18 mouse cellular contexts compared by ENCODE assay signal in genomic region chr2:76610326-76611104, GRCm38 (mm10). TPM values are rescaled to one million over a fixed set of nuclear protein-coding genes. Genes with fewer than 3 reads are reported as not detected.
A peak's percentile ranks its signal among the peaks of the same experiment; 100 is the strongest.
DNase-seq lines count a peak whose midpoint lies in the region; ATAC-seq and TF ChIP-seq lines count a peak whose summit lies in the region.
"Had no signal": no experiment of that assay in that cellular context is flagged by ENCODE, and none has a peak within 500 bp of the region (broad histone marks: within the 10 kb centered on the region; RNA-seq: fewer than 3 reads in every experiment).

No protein-coding gene starts in this region.

- H3K4me3 ChIP-seq in lung, embryonic 16.5 days (ENCODE audit: low read length), result no peak overlapping the region
- H3K4me3 ChIP-seq in small intestine, adult 2 months (ENCODE audit: low read depth, low read length), result no peak overlapping the region
- no peak overlapping the region for H3K4me3 ChIP-seq in heart, embryonic 12.5 days
- no peak overlapping the region for H3K4me3 ChIP-seq in forebrain, embryonic 16.5 days (replicated peaks; ENCODE audit: low read length)
- no peak overlapping the region for H3K4me3 ChIP-seq in forebrain, embryonic 14.5 days (ENCODE audit: low read depth, low read length)
- H3K4me3 ChIP-seq: embryonic facial prominence, embryonic 12.5 days; forebrain, embryonic 13.5 days; gastrocnemius, adult 2 months; midbrain, embryonic 12.5 days; neural tube, embryonic 12.5 days had no signal

- H3K4me2 ChIP-seq in lung, embryonic 16.5 days (ENCODE audit: low read depth, low read length), result no peak overlapping the region
- no peak overlapping the region for H3K4me2 ChIP-seq in heart, embryonic 12.5 days
- H3K4me2 ChIP-seq in forebrain, embryonic 16.5 days (ENCODE audit: low read length), result no peak overlapping the region
- H3K4me2 ChIP-seq in forebrain, embryonic 14.5 days (ENCODE audit: low read length), result no peak overlapping the region
- H3K4me2 ChIP-seq: embryonic facial prominence, embryonic 12.5 days; forebrain, embryonic 13.5 days; heart, embryonic 11.5 days; midbrain, embryonic 12.5 days; neural tube, embryonic 12.5 days had no signal

- no peak for TF ChIP-seq CTCF in small intestine, adult 2 months (IDR thresholded peaks at IDR 0.05; ENCODE audit: extremely low read depth, insufficient read length, insufficient replicate concordance, low read depth, low read length)

- peak; percentile 14 for DNase-seq in testis, postnatal 14 days (ENCODE audit: low spot score)
- DNase-seq in testis, postnatal 10 days (ENCODE audit: low spot score), result no peak
- peak; percentile 7 for DNase-seq in adipocyte (ENCODE audit: low spot score)
- no peak for DNase-seq in forebrain, embryonic 14.5 days (ENCODE audit: low spot score)
- DNase-seq: cerebellum, postnatal 10 days; gastrocnemius, adult 2 months; kidney, adult 8-10 months; thymus, adult 18-20 months had no signal

- no peak overlapping the region for H3K9ac ChIP-seq in lung, embryonic 16.5 days (ENCODE audit: low read length)
- H3K9ac ChIP-seq in heart, embryonic 12.5 days, result no peak overlapping the region
- no peak overlapping the region for H3K9ac ChIP-seq in forebrain, embryonic 16.5 days (replicated peaks; ENCODE audit: low read depth, low read length)
- no peak overlapping the region for H3K9ac ChIP-seq in forebrain, embryonic 14.5 days (ENCODE audit: low read length)
- H3K9ac ChIP-seq: embryonic facial prominence, embryonic 12.5 days; forebrain, embryonic 13.5 days; liver, embryonic 14.5 days; midbrain, embryonic 12.5 days; neural tube, embryonic 12.5 days had no signal

- H3K9me3 ChIP-seq in lung, embryonic 16.5 days (ENCODE audit: control insufficient read depth, low read length), result no peaks in the 10 kb centered on the region
- no peaks in the 10 kb centered on the region for H3K9me3 ChIP-seq in heart, embryonic 12.5 days (replicated peaks)
- no peaks in the 10 kb centered on the region for H3K9me3 ChIP-seq in forebrain, embryonic 16.5 days (ENCODE audit: control insufficient read depth, low read length)
- no peaks in the 10 kb centered on the region for H3K9me3 ChIP-seq in forebrain, embryonic 14.5 days (replicated peaks; ENCODE audit: control insufficient read depth, low read length)
- H3K9me3 ChIP-seq: embryonic facial prominence, embryonic 12.5 days; forebrain, embryonic 13.5 days; midbrain, embryonic 12.5 days; neural tube, embryonic 12.5 days had no signal

- peak; percentile 71 for ATAC-seq in lung, embryonic 16.5 days (ENCODE audit: low read depth)
- ATAC-seq in heart, embryonic 12.5 days (ENCODE audit: insufficient number of reproducible peaks, low FRiP score), result no peak
- no peak for ATAC-seq in forebrain, embryonic 16.5 days
- ATAC-seq in forebrain, embryonic 14.5 days, result no peak
- ATAC-seq: forebrain, embryonic 13.5 days had no signal

- H3K4me1 ChIP-seq in lung, embryonic 16.5 days (replicated peaks; ENCODE audit: control insufficient read depth, insufficient read depth, low read length), result 0 out of 2 replicates have a peak, but pooled peaks cover 4% of the 10 kb centered on the region
- H3K4me1 ChIP-seq in small intestine, adult 2 months (ENCODE audit: control insufficient read depth, insufficient read depth, insufficient read length, low read length), result peaks cover 2% of the 10 kb centered on the region; the same call in 1 of the 2 replicates
- 0 out of 2 replicates have a peak, but pooled peaks cover 4% of the 10 kb centered on the region for H3K4me1 ChIP-seq in heart, embryonic 12.5 days (replicated peaks)
- H3K4me1 ChIP-seq in forebrain, embryonic 16.5 days (replicated peaks; ENCODE audit: control insufficient read depth, insufficient read depth, low read length), result no peaks in the 10 kb centered on the region
- H3K4me1 ChIP-seq in forebrain, embryonic 14.5 days (ENCODE audit: control insufficient read depth, insufficient read depth, low read length), result no peaks in the 10 kb centered on the region
- H3K4me1 ChIP-seq: embryonic facial prominence, embryonic 12.5 days; forebrain, embryonic 13.5 days; midbrain, embryonic 12.5 days; neural tube, embryonic 12.5 days had no signal

- no peak overlapping the region for H3K27ac ChIP-seq in lung, embryonic 16.5 days (ENCODE audit: low read length)
- peak overlapping the region; percentile 62 for H3K27ac ChIP-seq in small intestine, adult 2 months (ENCODE audit: insufficient read depth, low read depth, low read length)
- H3K27ac ChIP-seq in heart, embryonic 12.5 days (ENCODE audit: poor library complexity, severe bottlenecking), result no peak overlapping the region
- H3K27ac ChIP-seq in forebrain, embryonic 16.5 days (ENCODE audit: low read length), result no peak overlapping the region
- H3K27ac ChIP-seq in forebrain, embryonic 14.5 days (ENCODE audit: low read depth, low read length), result no peak overlapping the region
- H3K27ac ChIP-seq: embryonic facial prominence, embryonic 12.5 days; forebrain, embryonic 13.5 days; gastrocnemius, adult 2 months; liver, embryonic 14.5 days; midbrain, embryonic 12.5 days; neural tube, embryonic 12.5 days had no signal

- no peak for TF ChIP-seq POLR2A in small intestine, adult 2 months (IDR thresholded peaks at IDR 0.05; ENCODE audit: low read depth, low read length)

- H3K36me3 ChIP-seq in lung, embryonic 16.5 days (ENCODE audit: control insufficient read depth, insufficient read depth, low read length), result no peaks in the 10 kb centered on the region
- no peaks in the 10 kb centered on the region for H3K36me3 ChIP-seq in small intestine, adult 2 months (ENCODE audit: control insufficient read depth, insufficient read depth, low read length)
- no peaks in the 10 kb centered on the region for H3K36me3 ChIP-seq in heart, embryonic 12.5 days
- no peaks in the 10 kb centered on the region for H3K36me3 ChIP-seq in forebrain, embryonic 16.5 days (ENCODE audit: control insufficient read depth, insufficient read depth)
- H3K36me3 ChIP-seq in forebrain, embryonic 14.5 days (ENCODE audit: control insufficient read depth, insufficient read depth, low read length), result no peaks in the 10 kb centered on the region
- H3K36me3 ChIP-seq: embryonic facial prominence, embryonic 12.5 days; midbrain, embryonic 12.5 days; neural tube, embryonic 12.5 days had no signal

- no peaks in the 10 kb centered on the region for H3K27me3 ChIP-seq in lung, embryonic 16.5 days (ENCODE audit: control insufficient read depth, insufficient read depth, low read depth, low read length)
- H3K27me3 ChIP-seq in small intestine, adult 2 months (ENCODE audit: control insufficient read depth, insufficient read depth, low read length), result no peaks in the 10 kb centered on the region
- no peaks in the 10 kb centered on the region for H3K27me3 ChIP-seq in heart, embryonic 12.5 days (replicated peaks)
- H3K27me3 ChIP-seq in forebrain, embryonic 16.5 days (replicated peaks; ENCODE audit: control insufficient read depth, insufficient read depth, low read length), result no peaks in the 10 kb centered on the region
- H3K27me3 ChIP-seq in forebrain, embryonic 14.5 days (replicated peaks; ENCODE audit: control insufficient read depth, insufficient read depth, low read length), result no peaks in the 10 kb centered on the region
- H3K27me3 ChIP-seq: embryonic facial prominence, embryonic 12.5 days; forebrain, embryonic 13.5 days; midbrain, embryonic 12.5 days; neural tube, embryonic 12.5 days had no signal

- 54% methylated on average over 10 of the region's 10 CpGs for WGBS in lung, embryonic 16.5 days
- WGBS in small intestine, adult 2 months, result 21% methylated on average over 10 of the region's 10 CpGs
- 55% methylated on average over 10 of the region's 10 CpGs for WGBS in heart, embryonic 12.5 days
- WGBS in forebrain, embryonic 16.5 days, result 70% methylated on average over 10 of the region's 10 CpGs
- WGBS in forebrain, embryonic 14.5 days, result 65% methylated on average over 10 of the region's 10 CpGs

RNA-seq across cellular contexts. Expression of gene Prkra, which starts 37.3 kb away (rescaled TPM):
- 63.9 and 67.5 TPM in 2 replicates for polyA plus RNA-seq in lung, embryonic 16.5 days (2015; fragmentation: Nextera tagmentation; extraction: Ambion mirVana)
- polyA plus RNA-seq in small intestine, adult 2 months (2012; rRNA removed), result 7.9 and 15.5 TPM in 2 replicates
- polyA plus RNA-seq in heart, embryonic 12.5 days (2016; fragmentation: Nextera tagmentation; extraction: Ambion mirVana), result 33.1 and 35.5 TPM in 2 replicates
- polyA plus RNA-seq in forebrain, embryonic 16.5 days (2015; fragmentation: Nextera tagmentation; extraction: Ambion mirVana), result 93.4 and 99.7 TPM in 2 replicates
- 109 and 112 TPM in 2 replicates for polyA plus RNA-seq in forebrain, embryonic 14.5 days (2014; fragmentation: Nextera tagmentation; extraction: Ambion mirVana)

RNA-seq across cellular contexts. Expression of gene Pjvk, which starts 37.8 kb away (rescaled TPM):
- polyA plus RNA-seq in lung, embryonic 16.5 days (2015; fragmentation: Nextera tagmentation; extraction: Ambion mirVana), result 0.23 and 0.63 TPM in 2 replicates
- not detected in 2 replicates for polyA plus RNA-seq in small intestine, adult 2 months (2012; rRNA removed)
- 0.21 TPM in 1 of 2 replicates, not detected in the other for polyA plus RNA-seq in heart, embryonic 12.5 days (2016; fragmentation: Nextera tagmentation; extraction: Ambion mirVana)
- 0.53 and 0.80 TPM in 2 replicates for polyA plus RNA-seq in forebrain, embryonic 16.5 days (2015; fragmentation: Nextera tagmentation; extraction: Ambion mirVana)
- 0.38 and 2.1 TPM in 2 replicates for polyA plus RNA-seq in forebrain, embryonic 14.5 days (2014; fragmentation: Nextera tagmentation; extraction: Ambion mirVana)
- polyA plus RNA-seq: liver, embryonic 14.5 days had no signal

Comparison
In these comparisons a context has a peak if more than half of its experiments do, and no peak if none do; other contexts are left out.
1. DNase-seq: peak in testis, postnatal 14 days (single experiment) and adipocyte (single experiment); none in testis, postnatal 10 days (single experiment) and forebrain, embryonic 14.5 days (single experiment).